Mouse (Mus musculus): ENCODE data around the gene Id2.

Gene Id2

GRCm38 (mm10) chr12:25092027-25092704 is 4.8 kb downstream of the Id2 start:
- in situ Hi-C loops (cut with MboI; ENCODE audit: unreplicated experiment in 2 of 2) = loop anchor here (5.0 to 25.0 kb wide), 7 partner anchors 325 to 1205 kb away; no protein-coding TSS in a partner anchor

GRCm38 (mm10) chr12:25089433-25089832 is 7.5 kb downstream of the Id2 start:
- in situ Hi-C loops (cut with MboI; ENCODE audit: unreplicated experiment in 2 of 2) = loop anchor here (10.0 to 25.0 kb wide), 2 partner anchors 623 to 985 kb away; no protein-coding TSS in a partner anchor

- in situ Hi-C loops (cut with MboI; ENCODE audit: unreplicated experiment in 2 of 2) = loop anchor here (10.0 to 25.0 kb wide), 2 partner anchors 625 to 988 kb away; no protein-coding TSS in a partner anchor
Observed at GRCm38 (mm10) chr12:25086966-25087365, 10.0 kb downstream of the Id2 start.

- in situ Hi-C loops (cut with MboI; ENCODE audit: unreplicated experiment in 2 of 2) = loop anchor here (10.0 to 25.0 kb wide), 2 partner anchors 629 to 991 kb away; no protein-coding TSS in a partner anchor
Observed at GRCm38 (mm10) chr12:25083260-25084178, 13.4 kb downstream of the Id2 start.

GRCm38 (mm10) chr12:25074344-25074743 is 22.6 kb downstream of the Id2 start:
- in situ Hi-C loops (cut with MboI; ENCODE audit: unreplicated experiment in 2 of 2) = no loop called here

- in situ Hi-C loops (cut with MboI; ENCODE audit: unreplicated experiment in 2 of 2) = no loop called here
Observed at GRCm38 (mm10) chr12:25073374-25073773, 23.6 kb downstream of the Id2 start.

- in situ Hi-C loops (cut with MboI; ENCODE audit: unreplicated experiment in 2 of 2) = no loop called here
Observed at GRCm38 (mm10) chr12:25062264-25062663, 34.7 kb downstream of the Id2 start.

- in situ Hi-C loops (cut with MboI; ENCODE audit: unreplicated experiment in 2 of 2) = no loop called here
Observed at GRCm38 (mm10) chr12:25060901-25061300, 36.0 kb downstream of the Id2 start.

GRCm38 (mm10) chr12:25059487-25060200 is 37.3 kb downstream of the Id2 start:
- in situ Hi-C loops (cut with MboI; ENCODE audit: unreplicated experiment in 2 of 2) = no loop called here

GRCm38 (mm10) chr12:25054963-25055362 is 42.0 kb downstream of the Id2 start:
- in situ Hi-C loops (cut with MboI; ENCODE audit: unreplicated experiment in 2 of 2) = no loop called here

GRCm38 (mm10) chr12:25054511-25054910 is 42.4 kb downstream of the Id2 start:
- in situ Hi-C loops (cut with MboI; ENCODE audit: unreplicated experiment in 2 of 2) = no loop called here

GRCm38 (mm10) chr12:25049253-25049652 is 47.7 kb downstream of the Id2 start:
- in situ Hi-C loops (cut with MboI; ENCODE audit: unreplicated experiment in 2 of 2) = no loop called here

- in situ Hi-C loops (cut with MboI; ENCODE audit: unreplicated experiment in 2 of 2) = no loop called here
Observed at GRCm38 (mm10) chr12:25044579-25044978, 52.4 kb downstream of the Id2 start.

GRCm38 (mm10) chr12:25044056-25044455 is 52.9 kb downstream of the Id2 start:
- in situ Hi-C loops (cut with MboI; ENCODE audit: unreplicated experiment in 2 of 2) = no loop called here
